Mouse (Mus musculus) stomach, postnatal 0 days (tissue): ENCODE measurements around the gene Snx29. TPM values are rescaled to one million over a fixed set of nuclear protein-coding genes. Genes with fewer than 3 reads are reported as not detected.

Source experiments
- ATAC-seq: fragments of 200-750 bp; cut with Nextera tagmentation; 2 replicates; pipeline ENCODE4 v1.8.0; 2017; ENCODE audit not compliant: low FRiP score, low TSS enrichment
- DNase-seq: peaks from one replicate; pipeline ENCODE4 v3.0.0-alpha.2; 2016; ENCODE audit warnings: low spot score
- H3K27ac ChIP-seq: fragments of 300-500 bp; sonication (generic); replicated peaks from 2 replicates; pipeline ENCODE4 v1.5.1; 2014; ENCODE audit warnings: mild to moderate bottlenecking, control low read depth
- H3K27me3 ChIP-seq: fragments of 300-500 bp; sonication (generic); 2 replicates; pipeline ENCODE4 v1.6.1; 2014; ENCODE audit warnings: low read length; ENCODE audit not compliant: control insufficient read depth, insufficient read depth
- H3K36me3 ChIP-seq: fragments of 300-500 bp; sonication (generic); 2 replicates; pipeline ENCODE4 v1.6.1; 2014; ENCODE audit warnings: low read length, mixed read lengths; ENCODE audit not compliant: control insufficient read depth, insufficient read depth
- H3K4me1 ChIP-seq: fragments of 300-500 bp; sonication (generic); replicated peaks from 2 replicates; pipeline ENCODE4 v1.6.1; 2014; ENCODE audit warnings: antibody characterized with exemption; ENCODE audit not compliant: control insufficient read depth, insufficient read depth
- H3K4me2 ChIP-seq: fragments of 300-500 bp; sonication (generic); replicated peaks from 2 replicates; pipeline ENCODE4 v1.6.1; 2014; ENCODE audit warnings: low read depth, mild to moderate bottlenecking, control low read depth, moderate library complexity
- H3K4me3 ChIP-seq: fragments of 300-500 bp; sonication (generic); 2 replicates; pipeline ENCODE4 v1.5.1; 2014; ENCODE audit warnings: low read depth, low read length, control low read depth
- H3K9ac ChIP-seq: fragments of 300-500 bp; sonication (generic); 2 replicates; pipeline ENCODE4 v1.6.1; 2014; ENCODE audit warnings: mild to moderate bottlenecking, low read length, control low read depth, mixed read lengths
- H3K9me3 ChIP-seq: fragments of 300-500 bp; sonication (generic); 2 replicates; pipeline ENCODE4 v1.6.1; 2016; ENCODE audit warnings: low read length; ENCODE audit not compliant: control insufficient read depth
- CTCF ChIP-seq: IDR thresholded peaks from 2 replicates; pipeline ENCODE4 v1.5.1; 2016; ENCODE audit warnings: antibody characterized with exemption, low read depth, mild to moderate bottlenecking, moderate library complexity
- EP300 ChIP-seq: optimal IDR thresholded peaks from 2 replicates; pipeline ENCODE3; 2016; ENCODE audit warnings: antibody characterized with exemption
- WGBS: fragments of 180-500 bp; shearing (Covaris S2); extraction: QIAGEN DNeasy Blood & Tissue Kit; methylation state at CpG from one replicate; pipeline ENCODE4 v1.1.7; 2014; 5-methylcytosine and 5-hydroxymethylcytosine counted together
- polyA plus RNA-seq: library from polyadenylated mRNA; unstranded; fragments of >200 nt; fragmentation: Nextera tagmentation; extraction: Ambion mirVana; gene quantifications from 2 replicates; pipeline ENCODE4 v1.2.1, GENCODE M21; 2015

Snx29 gene
- polyA plus RNA-seq, 1 experiment from 2014 or later = 4.8 TPM

- H3K9ac ChIP-seq = no peak overlapping the region
- no peak overlapping the region for H3K4me2 ChIP-seq
- H3K36me3 ChIP-seq = no peaks in the 10 kb centered on the region
- no peak for ATAC-seq
- no peak overlapping the region for H3K27ac ChIP-seq
- TF ChIP-seq CTCF = no peak
- TF ChIP-seq EP300 = no peak
- H3K27me3 ChIP-seq = no peaks in the 10 kb centered on the region
- DNase-seq = no peak
- no peak overlapping the region for H3K4me3 ChIP-seq
- H3K9me3 ChIP-seq = no peaks in the 10 kb centered on the region
- 84% methylated on average over 1 of the region's 1 CpGs for WGBS
- H3K4me1 ChIP-seq = no peaks in the 10 kb centered on the region
Observed at GRCm38 (mm10) chr16:11648169-11648688, 325.5 kb downstream of the Snx29 start.

GRCm38 (mm10) chr16:11652686-11653366 lies 330.1 kb downstream of the Snx29 start:
- H3K27me3 ChIP-seq = no peaks in the 10 kb centered on the region
- H3K9ac ChIP-seq = no peak overlapping the region
- H3K27ac ChIP-seq = no peak overlapping the region
- no peak overlapping the region for H3K4me2 ChIP-seq
- H3K4me3 ChIP-seq = no peak overlapping the region
- no peaks in the 10 kb centered on the region for H3K36me3 ChIP-seq
- no peak for DNase-seq
- no peaks in the 10 kb centered on the region for H3K4me1 ChIP-seq
- no peak for ATAC-seq
- TF ChIP-seq EP300 (no peak), CTCF (no peak)
- 63% methylated on average over 2 of the region's 2 CpGs for WGBS
- no peaks in the 10 kb centered on the region for H3K9me3 ChIP-seq

- Histone ChIP-seq H3K27ac (no peak overlapping the region), H3K27me3 (no peaks in the 10 kb centered on the region), H3K4me1 (no peaks in the 10 kb centered on the region), H3K9me3 (no peaks in the 10 kb centered on the region), H3K4me2 (no peak overlapping the region), H3K9ac (no peak overlapping the region), H3K4me3 (no peak overlapping the region), H3K36me3 (no peaks in the 10 kb centered on the region)
- WGBS = 88% methylated on average over 3 of the region's 3 CpGs
- ATAC-seq = no peak
- TF ChIP-seq CTCF (no peak), EP300 (no peak)
- no peak for DNase-seq
Observed at GRCm38 (mm10) chr16:11655893-11656292, 333.2 kb downstream of the Snx29 start.

GRCm38 (mm10) chr16:11657111-11657510 lies 334.4 kb downstream of the Snx29 start:
- Histone ChIP-seq H3K36me3 (no peaks in the 10 kb centered on the region), H3K4me3 (no peak overlapping the region), H3K27me3 (no peaks in the 10 kb centered on the region), H3K4me1 (no peaks in the 10 kb centered on the region), H3K9me3 (no peaks in the 10 kb centered on the region), H3K27ac (no peak overlapping the region), H3K9ac (no peak overlapping the region), H3K4me2 (no peak overlapping the region)
- 33% methylated on average over 1 of the region's 1 CpGs for WGBS
- DNase-seq (no peak), ATAC-seq (no peak)
- TF ChIP-seq EP300 (no peak), CTCF (no peak)

GRCm38 (mm10) chr16:11659111-11659720 lies 336.5 kb downstream of the Snx29 start:
- no peak for DNase-seq
- ATAC-seq = no peak
- no peak overlapping the region for H3K27ac ChIP-seq
- WGBS = 86% methylated on average over 6 of the region's 6 CpGs
- H3K4me2 ChIP-seq = no peak overlapping the region
- TF ChIP-seq CTCF (no peak), EP300 (no peak)
- no peak overlapping the region for H3K9ac ChIP-seq
- H3K4me1 ChIP-seq = no peaks in the 10 kb centered on the region
- H3K36me3 ChIP-seq = no peaks in the 10 kb centered on the region
- no peaks in the 10 kb centered on the region for H3K9me3 ChIP-seq
- H3K4me3 ChIP-seq = no peak overlapping the region
- no peaks in the 10 kb centered on the region for H3K27me3 ChIP-seq

GRCm38 (mm10) chr16:11664896-11665705 lies 342.4 kb downstream of the Snx29 start:
- Histone ChIP-seq H3K27ac (no peak overlapping the region), H3K27me3 (no peaks in the 10 kb centered on the region), H3K36me3 (no peaks in the 10 kb centered on the region), H3K4me2 (no peak overlapping the region), H3K4me1 (no peaks in the 10 kb centered on the region), H3K4me3 (no peak overlapping the region), H3K9me3 (no peaks in the 10 kb centered on the region), H3K9ac (no peak overlapping the region)
- TF ChIP-seq EP300 = no peak
- TF ChIP-seq CTCF = no peak
- WGBS = 82% methylated on average over 13 of the region's 13 CpGs
- ATAC-seq = no peak
- DNase-seq = no peak
